Mouse (Mus musculus) C3H10T1/2 (cell line): ENCODE results near the gene Gm27235. TPM values are rescaled to one million over a fixed set of nuclear protein-coding genes. Genes with fewer than 3 reads are reported as not detected.

Source experiments
- polyA plus RNA-seq, 2 experiments: library from polyadenylated mRNA; unstranded; fragments of >200 nt; fragmentation: generic; extraction: Trizol; gene quantifications; one replicate each; pipeline ENCODE4 v1.2.1; 2012; ENCODE audit warnings: missing spikeins in 2 of 2

Gene Gm27235
- not detected for polyA plus RNA-seq

DNA sequence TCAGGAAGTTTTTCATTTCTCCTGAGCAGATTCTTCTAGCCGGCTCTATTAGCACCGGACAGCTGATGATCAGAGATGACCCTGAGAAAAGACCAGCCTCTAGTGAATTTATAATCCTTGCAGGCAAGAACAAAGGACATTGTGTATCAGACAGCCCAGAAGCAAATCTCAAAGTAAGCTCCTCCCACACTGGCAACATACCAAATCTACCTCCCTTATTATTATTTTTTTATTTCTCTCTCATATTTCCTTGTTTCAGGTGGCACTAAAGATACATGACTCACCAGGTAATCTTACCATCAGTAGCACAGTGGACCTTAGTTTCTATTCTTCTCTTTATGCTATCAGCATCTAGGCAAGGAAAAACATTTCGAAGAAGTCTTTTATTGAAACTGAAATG lies at the start of gene Gm27235, which contains the start of gene D730048I06Rik:
TSS of gene Gm27235 (minus strand) at position 101 of the 400 bp plus-strand sequence.
TSS of gene D730048I06Rik (minus strand) at position 112 of the 400 bp plus-strand sequence.

DNA sequence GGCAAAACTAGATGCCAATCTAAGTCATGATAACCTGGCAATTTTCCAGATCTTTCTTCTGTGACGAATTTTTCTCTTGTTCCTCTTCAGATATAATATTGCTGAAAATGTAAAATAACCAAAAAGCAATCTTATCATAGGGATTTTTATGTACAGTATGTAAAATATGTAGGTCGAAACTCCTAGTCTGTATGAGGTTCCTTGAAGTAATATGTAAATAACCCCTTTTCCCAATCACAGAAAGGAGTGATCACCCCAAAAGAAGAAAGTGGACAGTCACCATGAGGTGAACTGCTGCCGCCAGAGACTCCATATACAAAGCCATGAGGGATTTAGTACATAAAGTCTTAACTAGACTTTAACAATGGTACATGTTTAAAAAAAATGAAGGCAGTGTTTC lies 11.9 kb downstream of the Gm27235 start, which contains the start of gene Gm17727:
TSS of gene Gm17727 (minus strand) at position 101 of the 400 bp plus-strand sequence.

DNA sequence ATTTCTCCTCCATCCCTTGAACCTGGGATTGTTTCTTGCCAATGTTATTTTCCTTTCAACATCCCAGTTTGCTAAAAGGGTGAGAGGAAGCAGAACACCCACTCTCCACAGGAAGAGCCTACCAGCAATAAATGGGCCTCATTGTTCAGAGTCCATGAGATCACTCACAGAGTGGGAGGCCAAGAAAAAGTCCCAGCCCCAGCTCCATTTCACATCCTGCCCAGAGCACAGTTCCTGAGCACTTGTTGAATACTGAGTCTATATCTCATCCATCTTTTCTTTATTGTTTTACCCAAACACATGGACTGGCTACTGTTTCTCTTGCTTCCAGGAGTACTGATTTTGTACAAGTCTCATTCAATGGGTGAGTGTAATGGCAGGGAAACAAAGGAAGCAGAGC lies 49.2 kb downstream of the Gm27235 start, which contains the start of gene Gm17677:
TSS of gene Gm17677 (plus strand) at position 301 of the 400 bp plus-strand sequence.

Other genes starting within 250 kb of the Gm27235 start
- gene Ddx25, start 231.6 kb downstream of the Gm27235 start, polyA plus RNA-seq: not detected
- 1 to 10 TPM in 1 of 2 experiments, under 1 TPM in 1; 0.25 to 2.1 TPM for gene Pus3, start 231.5 kb downstream of the Gm27235 start, polyA plus RNA-seq
- gene Pate2, start 219.8 kb downstream of the Gm27235 start, polyA plus RNA-seq: under 1 TPM; 0.08 to 0.25 TPM
- gene Hyls1, start 219.7 kb downstream of the Gm27235 start, polyA plus RNA-seq: 1 to 10 TPM in 1 of 2 experiments, under 1 TPM in 1; 0.46 to 5.7 TPM
- not detected for gene Pate4, start 178.2 kb downstream of the Gm27235 start, polyA plus RNA-seq
- not detected for gene Pate3, start 141.9 kb downstream of the Gm27235 start, polyA plus RNA-seq
- not detected for gene Pate1, start 102.7 kb downstream of the Gm27235 start, polyA plus RNA-seq
- gene Gm17677, start 49.1 kb downstream of the Gm27235 start, polyA plus RNA-seq: not detected
- not detected for gene Gm17727, start 12.0 kb downstream of the Gm27235 start, polyA plus RNA-seq
- gene D730048I06Rik, start within 50 bp of the Gm27235 start, polyA plus RNA-seq: not detected
- not detected for gene 9230110F15Rik, start 54.0 kb upstream of the Gm27235 start, polyA plus RNA-seq
- not detected for gene 9230113P08Rik, start 118.3 kb upstream of the Gm27235 start, polyA plus RNA-seq